Mouse (Mus musculus) WW6 (cell line): ENCODE data around the gene Ankrd27.

ENCODE experiments used
- DNase-seq: peaks from one replicate; pipeline ENCODE4 v3.0.0-alpha.2; 2013; ENCODE audit warnings: low read depth, low spot score

Ankrd27 gene

DNA sequence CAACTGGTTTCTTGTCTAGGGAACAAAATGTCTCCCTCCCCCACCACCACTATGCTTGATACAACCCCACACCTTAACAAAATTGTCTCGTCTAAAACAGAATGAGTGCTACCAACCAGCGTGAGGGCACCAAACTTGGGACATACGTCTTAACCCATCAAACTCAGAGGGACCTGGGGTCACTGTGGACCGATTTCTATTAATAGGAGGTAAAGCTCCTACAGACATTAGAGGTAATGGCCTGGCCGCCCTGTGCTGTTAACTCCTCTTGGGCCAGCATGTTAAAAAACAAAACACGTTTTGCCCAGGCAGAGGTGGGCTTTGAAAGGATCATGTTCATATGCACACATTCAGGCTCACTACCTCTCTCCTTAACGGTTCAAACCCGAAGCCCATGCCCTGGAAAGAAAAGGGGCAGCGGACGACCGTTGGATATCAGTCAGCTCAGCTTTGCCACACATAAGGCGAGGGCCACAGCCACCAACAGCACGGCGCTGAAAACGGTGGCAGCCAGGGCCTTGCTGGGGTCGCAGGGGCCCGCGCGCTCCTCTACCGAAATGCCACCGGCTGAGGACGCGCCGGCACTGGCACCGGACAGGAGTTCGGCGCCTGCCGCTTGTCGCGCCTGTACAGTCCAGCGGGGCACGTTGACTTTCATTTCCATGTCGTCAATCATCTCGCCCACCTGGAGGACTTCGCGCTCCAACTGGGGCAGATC lies 1.8 kb upstream of the Ankrd27 start:
- DNase-seq, result no peak

GRCm38 (mm10) chr7:35584786-35585190 lies 1.3 kb upstream of the Ankrd27 start:
- no peak for DNase-seq

- peak; percentile 53 for DNase-seq
These were observed 621 bp upstream of the Ankrd27 start, which contains the start of gene Rgs9bp for GRCm38 (mm10) chr7:35585191-35586054. Gene Rgs9bp, minus strand, starts transcription at chr7:35585582.

GRCm38 (mm10) chr7:35586906-35587445 lies 932 bp downstream of the Ankrd27 start:
- no peak for DNase-seq

DNA sequence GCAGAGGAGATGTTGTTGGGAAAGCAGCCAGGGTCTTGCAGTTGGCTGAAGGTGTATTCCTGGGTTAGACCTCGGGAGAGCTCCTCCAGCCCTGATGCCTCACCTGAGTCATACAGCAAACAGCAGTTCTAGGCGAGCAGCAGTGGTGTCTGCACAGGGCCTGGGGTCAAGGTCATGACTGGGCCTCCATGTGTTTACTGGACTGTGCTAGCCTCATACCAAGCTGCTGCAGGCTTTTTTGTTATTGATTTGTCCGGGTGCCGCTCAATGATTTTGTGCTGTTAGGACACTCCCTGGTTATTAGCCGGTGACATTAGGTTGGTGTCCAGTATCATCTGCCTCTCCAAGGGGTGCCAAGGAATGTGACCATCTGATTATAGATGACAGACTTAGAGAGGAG lies 1.7 kb downstream of the Ankrd27 start:
- DNase-seq, result no peak

DNA sequence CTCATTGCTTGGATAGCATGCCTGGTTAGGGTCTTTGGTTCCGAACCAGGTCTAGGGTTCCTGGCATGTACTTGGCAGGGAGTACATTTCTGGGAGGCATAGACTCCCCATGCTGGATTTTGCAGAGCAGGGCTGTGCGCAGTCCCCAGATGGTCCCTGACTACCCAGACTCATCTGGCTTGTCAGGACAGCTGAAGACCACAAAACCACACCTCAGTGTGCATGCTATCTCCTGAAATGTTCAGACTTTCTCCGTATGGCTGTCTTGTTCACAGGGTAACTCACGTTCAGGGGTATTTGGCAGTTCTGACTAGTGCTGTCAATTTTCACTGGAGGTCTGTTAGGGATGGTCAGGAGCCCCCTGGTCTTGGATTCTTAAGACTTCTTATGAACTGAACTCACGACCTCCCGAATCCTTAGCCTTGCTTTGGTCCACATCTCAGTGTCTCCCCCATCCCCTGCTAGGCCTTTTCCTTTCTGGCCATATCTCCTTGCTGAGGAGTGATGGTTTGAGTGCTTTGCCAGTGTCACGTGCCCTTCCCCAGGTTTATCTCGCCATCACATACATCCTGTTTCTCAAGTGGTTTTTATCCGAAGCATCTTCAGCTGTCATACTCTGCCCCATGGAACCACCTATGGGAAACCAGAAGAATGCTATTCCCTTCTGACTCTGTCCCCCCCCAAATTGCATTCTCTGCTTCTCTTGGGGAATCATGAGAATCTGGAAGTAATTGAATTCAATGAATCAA lies 2.8 kb downstream of the Ankrd27 start:
- DNase-seq, result no peak

- DNase-seq, result no peak
These were observed 3.4 kb downstream of the Ankrd27 start for GRCm38 (mm10) chr7:35589485-35589884.

GRCm38 (mm10) chr7:35590731-35591191 lies 4.7 kb downstream of the Ankrd27 start:
- no peak for DNase-seq

DNA sequence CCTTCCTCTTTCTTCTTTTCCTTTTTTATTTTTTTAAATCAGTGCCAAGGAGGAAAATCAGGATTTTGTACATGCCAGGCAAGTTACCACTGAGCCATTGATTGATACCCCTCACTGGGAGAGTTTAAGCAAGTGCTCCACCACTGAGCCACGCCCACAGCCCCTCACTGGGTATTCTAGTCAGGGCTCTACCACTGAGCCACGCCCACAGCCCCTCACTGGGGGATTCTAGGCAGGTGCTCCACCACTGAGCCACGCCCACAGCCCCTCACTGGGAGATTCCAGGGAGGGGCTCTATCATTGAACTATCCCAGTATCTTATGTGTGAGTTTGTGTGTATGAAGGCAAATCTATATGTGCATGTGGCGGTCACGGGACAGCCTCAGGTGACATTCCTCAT lies 8.3 kb downstream of the Ankrd27 start:
- no peak for DNase-seq

DNA sequence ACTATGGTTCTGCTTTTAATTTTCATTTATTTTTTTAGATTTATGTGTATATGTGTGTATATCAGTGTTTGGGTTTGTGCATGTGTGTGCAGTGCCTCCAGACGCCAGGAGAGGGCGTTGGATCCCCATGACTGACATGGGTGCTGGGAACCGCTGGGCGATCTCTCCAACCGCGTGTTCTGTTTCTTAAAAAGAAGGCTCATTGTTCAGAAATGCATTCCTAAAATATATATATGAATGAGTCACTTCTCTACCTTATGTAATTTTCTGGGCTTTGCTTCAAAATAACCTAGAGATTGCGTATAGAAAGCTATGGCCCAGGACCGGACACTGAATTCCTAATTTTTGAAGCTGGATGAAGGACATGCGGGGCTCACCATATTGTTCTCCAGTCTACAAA lies 13.4 kb downstream of the Ankrd27 start:
- DNase-seq, result no peak

DNA sequence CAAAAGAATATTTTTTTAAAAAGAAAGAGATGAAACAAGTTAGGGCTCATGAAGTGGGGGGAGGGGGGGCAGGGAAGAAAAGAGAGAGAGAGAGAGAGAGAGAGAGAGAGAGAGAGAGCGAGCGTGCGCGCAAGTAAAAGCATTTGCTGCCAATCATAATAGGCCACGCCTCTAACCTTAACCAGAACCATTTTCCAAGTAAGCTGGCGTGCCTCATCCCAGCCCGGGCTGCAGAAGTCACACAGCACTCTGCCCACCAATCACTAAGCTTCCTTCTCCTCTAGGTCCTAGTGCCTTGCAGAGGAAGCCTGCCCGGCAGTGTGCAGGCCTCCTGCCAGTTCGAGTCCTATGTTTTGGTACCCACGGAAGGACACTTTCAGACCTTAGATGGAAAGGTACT lies 14.0 kb downstream of the Ankrd27 start:
- DNase-seq, result no peak

- DNase-seq, result no peak
These were observed 15.1 kb downstream of the Ankrd27 start for GRCm38 (mm10) chr7:35601106-35601505.

GRCm38 (mm10) chr7:35602766-35603165 lies 16.7 kb downstream of the Ankrd27 start:
- DNase-seq, result no peak

GRCm38 (mm10) chr7:35606816-35607215 lies 20.8 kb downstream of the Ankrd27 start:
- DNase-seq, result no peak

DNA sequence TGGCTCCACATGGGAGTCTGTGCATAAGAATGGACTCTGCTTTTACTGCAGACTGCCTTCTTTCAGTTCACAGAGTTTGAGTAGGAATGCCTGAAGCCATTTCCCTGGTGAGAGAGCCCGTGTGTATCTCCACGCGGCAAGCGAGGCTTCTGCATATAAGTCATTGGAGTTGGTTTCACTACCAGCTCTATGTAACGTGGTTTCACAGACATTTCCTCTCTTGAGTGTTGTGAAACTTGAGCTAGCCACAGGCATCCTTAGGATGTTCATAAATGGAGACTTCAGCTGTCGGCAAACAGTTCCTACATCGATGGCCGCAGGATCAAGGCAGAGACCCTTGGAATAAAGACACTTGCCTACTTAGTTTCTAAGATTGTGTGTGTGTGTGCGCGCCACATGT lies 23.2 kb downstream of the Ankrd27 start:
- no peak for DNase-seq

GRCm38 (mm10) chr7:35617513-35617912 lies 31.5 kb downstream of the Ankrd27 start:
- no peak for DNase-seq

GRCm38 (mm10) chr7:35622626-35623025 lies 36.6 kb downstream of the Ankrd27 start:
- DNase-seq, result no peak

DNA sequence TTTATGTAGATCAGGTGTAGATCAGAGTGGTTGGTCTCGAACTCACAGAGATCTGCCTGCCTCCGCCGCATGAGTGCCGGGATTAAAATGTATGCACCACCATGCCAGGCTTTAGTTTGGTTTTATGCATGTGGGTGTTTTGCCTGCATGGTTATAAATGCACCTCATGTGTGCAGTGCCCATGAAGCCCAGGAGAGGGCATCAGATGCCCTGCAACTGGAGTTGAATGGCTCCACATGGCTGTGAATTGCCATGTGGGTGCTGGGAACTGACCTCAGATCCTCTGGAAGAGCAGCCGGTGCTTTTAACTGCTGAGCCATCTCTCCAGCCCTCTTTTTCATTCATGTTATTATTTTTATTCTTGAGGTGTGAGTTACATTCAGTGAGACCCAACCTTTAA lies 40.0 kb downstream of the Ankrd27 start:
- DNase-seq, result no peak

DNA sequence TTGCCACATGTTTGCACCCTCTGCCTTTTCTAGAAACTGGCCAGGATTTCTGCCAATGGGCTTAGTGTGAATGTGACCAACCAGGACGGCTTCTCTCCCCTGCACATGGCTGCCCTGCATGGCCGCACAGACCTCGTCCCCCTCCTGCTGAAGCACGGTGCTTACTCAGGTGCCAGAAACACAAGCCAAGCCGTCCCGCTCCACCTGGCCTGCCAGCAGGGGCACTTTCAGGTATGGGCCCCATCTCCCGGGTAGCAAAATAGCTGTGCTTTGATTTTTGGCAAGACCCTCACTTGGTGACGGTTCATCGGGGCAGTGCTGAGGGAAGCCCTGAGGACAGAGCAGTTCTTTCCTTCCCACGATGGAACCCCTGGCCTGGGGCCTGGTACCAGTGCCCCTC lies 41.3 kb downstream of the Ankrd27 start:
- DNase-seq, result no peak

GRCm38 (mm10) chr7:35628496-35628895 lies 42.5 kb downstream of the Ankrd27 start:
- no peak for DNase-seq

GRCm38 (mm10) chr7:35636229-35636628 lies 50.2 kb downstream of the Ankrd27 start:
- DNase-seq, result no peak

GRCm38 (mm10) chr7:35636874-35637273 lies 50.8 kb downstream of the Ankrd27 start:
- no peak for DNase-seq
